Mouse (Mus musculus) kidney, embryonic 15.5 days (tissue): ENCODE measurements around the gene Olfr452. TPM values are rescaled to one million over a fixed set of nuclear protein-coding genes. Genes with fewer than 3 reads are reported as not detected.

ENCODE experiments used
- ATAC-seq: fragments of 200-750 bp; cut with Nextera tagmentation; replicated peaks from 2 replicates; pipeline ENCODE4 v1.8.0; 2017; ENCODE audit warnings: moderate TSS enrichment; ENCODE audit not compliant: low FRiP score
- H3K27ac ChIP-seq: fragments of 300-500 bp; sonication (generic); 2 replicates; pipeline ENCODE4 v1.5.1; 2015; ENCODE audit warnings: mild to moderate bottlenecking, inconsistent platforms
- H3K27me3 ChIP-seq: fragments of 300-500 bp; sonication (generic); 2 replicates; pipeline ENCODE4 v1.6.1; 2015; ENCODE audit warnings: inconsistent platforms
- H3K36me3 ChIP-seq: fragments of 300-500 bp; sonication (generic); 2 replicates; pipeline ENCODE4 v1.6.1; 2015; ENCODE audit warnings: inconsistent platforms
- H3K4me1 ChIP-seq: fragments of 300-500 bp; sonication (generic); 2 replicates; pipeline ENCODE4 v1.6.1; 2015; ENCODE audit warnings: inconsistent platforms
- H3K4me2 ChIP-seq: fragments of 300-500 bp; sonication (generic); 2 replicates; pipeline ENCODE4 v1.6.1; 2015; ENCODE audit warnings: moderate library complexity, mild to moderate bottlenecking, inconsistent platforms
- H3K4me3 ChIP-seq: fragments of 300-500 bp; sonication (generic); replicated peaks from 2 replicates; pipeline ENCODE4 v1.5.1; 2015; ENCODE audit warnings: mild to moderate bottlenecking, inconsistent platforms
- H3K9ac ChIP-seq: fragments of 300-500 bp; sonication (generic); 2 replicates; pipeline ENCODE4 v1.6.1; 2015; ENCODE audit warnings: mild to moderate bottlenecking, inconsistent platforms
- H3K9me3 ChIP-seq: fragments of 300-500 bp; sonication (generic); replicated peaks from 2 replicates; pipeline ENCODE4 v1.6.1; 2016; ENCODE audit warnings: inconsistent platforms
- WGBS: fragments of 180-500 bp; shearing (Covaris S2); methylation state at CpG from one replicate; pipeline ENCODE4 v1.1.7; 2015; ENCODE audit warnings: mixed read lengths; 5-methylcytosine and 5-hydroxymethylcytosine counted together
- polyA plus RNA-seq: library from polyadenylated mRNA; unstranded; fragments of >200 nt; fragmentation: Nextera tagmentation; extraction: Ambion mirVana; gene quantifications from 2 replicates; pipeline ENCODE4 v1.2.1, GENCODE M21; 2015

Olfr452 gene
- not detected in 2 replicates for polyA plus RNA-seq

GRCm38 (mm10) chr6:42784793-42785192 is at the start of gene Olfr452:
Olfr452 (plus strand) TSS chr6:42785093.
- H3K27me3 ChIP-seq = no peaks in the 10 kb centered on the region
- H3K4me1 ChIP-seq = no peaks in the 10 kb centered on the region
- H3K27ac ChIP-seq = no peak within 1 kb of the TSS
- no peaks in the 10 kb centered on the region for H3K36me3 ChIP-seq
- no peaks in the 10 kb centered on the region for H3K9me3 ChIP-seq
- H3K4me3 ChIP-seq = no peak within 1 kb of the TSS
- ATAC-seq = no peak
- no peak within 1 kb of the TSS for H3K9ac ChIP-seq
- H3K4me2 ChIP-seq = no peak within 1 kb of the TSS

GRCm38 (mm10) chr6:42739071-42739470 is 45.8 kb upstream of the Olfr452 start, which contains the start of gene Olfr453:
Olfr453 (plus strand) TSS chr6:42739371.
- 94% methylated on average over 1 of the region's 1 CpGs for WGBS
- H3K27ac ChIP-seq = no peak within 1 kb of the TSS
- no peaks in the 10 kb centered on the region for H3K4me1 ChIP-seq
- H3K4me3 ChIP-seq = no peak within 1 kb of the TSS
- H3K36me3 ChIP-seq = no peaks in the 10 kb centered on the region
- ATAC-seq = no peak
- H3K4me2 ChIP-seq = no peak within 1 kb of the TSS
- no peaks in the 10 kb centered on the region for H3K27me3 ChIP-seq
- no peaks in the 10 kb centered on the region for H3K9me3 ChIP-seq
- no peak within 1 kb of the TSS for H3K9ac ChIP-seq

GRCm38 (mm10) chr6:42742303-42742702 is 42.6 kb upstream of the Olfr452 start:
- Histone ChIP-seq H3K9me3 (no peaks in the 10 kb centered on the region), H3K4me1 (no peaks in the 10 kb centered on the region), H3K36me3 (no peaks in the 10 kb centered on the region), H3K27me3 (no peaks in the 10 kb centered on the region), H3K4me3 (no peak overlapping the region), H3K4me2 (no peak overlapping the region), H3K27ac (no peak overlapping the region), H3K9ac (no peak overlapping the region)
- WGBS = 56% methylated on average over 5 of the region's 5 CpGs
- no peak for ATAC-seq

GRCm38 (mm10) chr6:42747846-42748245 is 37.0 kb upstream of the Olfr452 start:
- Histone ChIP-seq H3K9me3 (no peaks in the 10 kb centered on the region), H3K27ac (no peak overlapping the region), H3K9ac (no peak overlapping the region), H3K4me2 (no peak overlapping the region), H3K36me3 (no peaks in the 10 kb centered on the region), H3K27me3 (no peaks in the 10 kb centered on the region), H3K4me3 (no peak overlapping the region), H3K4me1 (no peaks in the 10 kb centered on the region)
- ATAC-seq = no peak

GRCm38 (mm10) chr6:42756104-42756503 is 28.8 kb upstream of the Olfr452 start, which contains the start of gene Olfr38:
Olfr38 (plus strand) TSS chr6:42756404.
- no peaks in the 10 kb centered on the region for H3K36me3 ChIP-seq
- no peaks in the 10 kb centered on the region for H3K9me3 ChIP-seq
- H3K27ac ChIP-seq = no peak within 1 kb of the TSS
- ATAC-seq = no peak
- WGBS = 32% methylated on average over 1 of the region's 1 CpGs
- no peak within 1 kb of the TSS for H3K4me2 ChIP-seq
- H3K4me3 ChIP-seq = no peak within 1 kb of the TSS
- H3K27me3 ChIP-seq = no peaks in the 10 kb centered on the region
- H3K9ac ChIP-seq = no peak within 1 kb of the TSS
- no peaks in the 10 kb centered on the region for H3K4me1 ChIP-seq

- H3K36me3 ChIP-seq = no peaks in the 10 kb centered on the region
- ATAC-seq = no peak
- 91% methylated on average over 1 of the region's 1 CpGs for WGBS
- no peak overlapping the region for H3K4me2 ChIP-seq
- H3K4me1 ChIP-seq = no peaks in the 10 kb centered on the region
- no peak overlapping the region for H3K9ac ChIP-seq
- H3K9me3 ChIP-seq = no peaks in the 10 kb centered on the region
- H3K27ac ChIP-seq = no peak overlapping the region
- no peaks in the 10 kb centered on the region for H3K27me3 ChIP-seq
- no peak overlapping the region for H3K4me3 ChIP-seq
Measured at GRCm38 (mm10) chr6:42777066-42777465, 7.8 kb upstream of the Olfr452 start.

- no peak for ATAC-seq
- Histone ChIP-seq H3K4me3 (no peak overlapping the region), H3K4me1 (no peaks in the 10 kb centered on the region), H3K36me3 (no peaks in the 10 kb centered on the region), H3K9ac (no peak overlapping the region), H3K4me2 (no peak overlapping the region), H3K27me3 (no peaks in the 10 kb centered on the region), H3K9me3 (no peaks in the 10 kb centered on the region), H3K27ac (no peak overlapping the region)
- 51% methylated on average over 4 of the region's 4 CpGs for WGBS
Measured at GRCm38 (mm10) chr6:42790247-42790948, 5.5 kb downstream of the Olfr452 start.

GRCm38 (mm10) chr6:42790949-42791556 is 6.2 kb downstream of the Olfr452 start:
- no peak overlapping the region for H3K4me3 ChIP-seq
- 84% methylated on average over 9 of the region's 9 CpGs for WGBS
- no peaks in the 10 kb centered on the region for H3K36me3 ChIP-seq
- no peaks in the 10 kb centered on the region for H3K9me3 ChIP-seq
- ATAC-seq = no peak
- no peaks in the 10 kb centered on the region for H3K27me3 ChIP-seq
- H3K9ac ChIP-seq = no peak overlapping the region
- H3K4me2 ChIP-seq = no peak overlapping the region
- no peak overlapping the region for H3K27ac ChIP-seq
- no peaks in the 10 kb centered on the region for H3K4me1 ChIP-seq

GRCm38 (mm10) chr6:42794982-42795381 is 10.1 kb downstream of the Olfr452 start:
- Histone ChIP-seq H3K4me2 (no peak overlapping the region), H3K27me3 (no peaks in the 10 kb centered on the region), H3K27ac (no peak overlapping the region), H3K9ac (no peak overlapping the region), H3K4me3 (no peak overlapping the region), H3K36me3 (no peaks in the 10 kb centered on the region), H3K4me1 (no peaks in the 10 kb centered on the region), H3K9me3 (no peaks in the 10 kb centered on the region)
- ATAC-seq = no peak
- 85% methylated on average over 3 of the region's 3 CpGs for WGBS

- ATAC-seq = no peak
- Histone ChIP-seq H3K4me2 (no peak within 1 kb of the TSS), H3K27me3 (no peaks in the 10 kb centered on the region), H3K4me1 (no peaks in the 10 kb centered on the region), H3K4me3 (no peak within 1 kb of the TSS), H3K9me3 (no peaks in the 10 kb centered on the region), H3K9ac (no peak within 1 kb of the TSS), H3K27ac (no peak within 1 kb of the TSS), H3K36me3 (no peaks in the 10 kb centered on the region)
- WGBS = 74% methylated on average over 1 of the region's 1 CpGs
Measured at GRCm38 (mm10) chr6:42811639-42812038, 26.7 kb downstream of the Olfr452 start, which contains the start of gene Olfr450. Olfr450 (plus strand) TSS chr6:42811939.

GRCm38 (mm10) chr6:42834084-42834483 is 49.2 kb downstream of the Olfr452 start, which contains the start of gene Olfr449:
Olfr449 (plus strand) TSS chr6:42834384.
- Histone ChIP-seq H3K27me3 (no peaks in the 10 kb centered on the region), H3K9ac (no peak within 1 kb of the TSS), H3K4me3 (no peak within 1 kb of the TSS), H3K4me2 (no peak within 1 kb of the TSS), H3K36me3 (no peaks in the 10 kb centered on the region), H3K9me3 (no peaks in the 10 kb centered on the region), H3K27ac (no peak within 1 kb of the TSS), H3K4me1 (no peaks in the 10 kb centered on the region)
- ATAC-seq = no peak
